Mouse (Mus musculus): ENCODE measurements around the gene Fanci. TPM values are rescaled to one million over a fixed set of nuclear protein-coding genes. Genes with fewer than 3 reads are reported as not detected.

The Fanci gene
- 3.1 and 4.2 TPM in 2 replicates for polyA plus RNA-seq (2015; fragmentation: Nextera tagmentation; extraction: Ambion mirVana)

DNA sequence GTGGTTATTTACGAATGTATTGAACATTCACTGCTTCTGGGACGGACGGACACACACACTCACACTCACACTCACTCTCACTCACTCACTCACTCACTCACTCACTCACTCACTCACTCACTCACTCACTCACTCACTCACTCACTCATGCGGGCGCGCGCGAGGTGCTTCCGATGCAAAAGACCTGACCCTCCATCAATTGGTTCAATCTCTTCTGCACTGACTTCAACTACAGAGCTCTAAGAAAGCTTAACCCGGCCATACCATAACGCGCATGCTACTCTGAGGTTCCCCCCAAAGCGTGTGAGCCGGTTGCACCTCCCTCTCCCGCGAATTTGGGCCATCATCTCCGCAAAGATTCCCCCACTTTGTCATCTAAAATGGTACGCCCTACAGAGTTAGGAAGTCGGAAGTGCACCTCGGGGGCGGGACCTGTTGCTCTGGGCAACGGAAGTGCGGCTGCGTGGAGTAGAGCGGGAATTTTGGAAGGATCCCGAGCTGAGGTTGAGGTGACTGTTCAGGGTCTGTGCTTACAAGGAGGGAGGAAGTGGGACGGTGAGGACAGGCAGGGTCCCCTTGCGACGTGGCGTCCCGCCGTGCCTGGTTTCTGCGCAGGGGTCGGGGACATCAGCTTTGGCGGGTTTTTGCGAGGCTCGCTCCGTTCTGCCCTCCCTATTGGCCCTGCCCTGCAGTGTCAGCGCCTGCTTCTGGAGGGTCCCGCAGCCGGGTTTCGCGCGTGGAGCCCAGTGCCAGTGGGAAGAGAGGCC is at the start of gene Fanci:
Gene Fanci, plus strand, starts transcription at position 47 of the 767 bp plus-strand sequence.
- TF ChIP-seq CTCF (IDR thresholded peaks at IDR 0.05; ENCODE audit: low read depth), result 0 out of 2 replicates have a peak, but pooled peaks have one; percentile 12
- peak; percentile 92 for ATAC-seq (replicated peaks; ENCODE audit: low FRiP score, low read depth)

DNA sequence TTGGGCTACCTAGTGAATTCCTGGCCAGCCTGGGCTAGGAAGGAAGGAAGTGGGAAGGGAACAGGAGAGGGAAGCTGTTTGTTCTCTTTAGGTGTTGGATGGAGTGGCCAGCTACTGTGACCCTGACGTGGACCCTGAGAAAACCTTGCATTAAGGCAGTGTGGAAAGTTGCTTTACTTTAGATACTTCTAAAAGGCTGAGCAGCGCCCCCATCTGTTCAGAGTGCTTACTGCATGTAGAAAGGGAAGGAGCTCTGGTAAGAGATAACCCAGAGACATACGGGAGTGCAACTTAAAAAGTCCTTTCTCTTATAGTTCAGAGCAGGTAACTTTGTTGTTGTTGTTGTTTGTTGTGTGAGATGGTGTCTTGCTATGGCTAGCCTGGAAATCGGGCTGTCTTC is 45.8 kb upstream of the Fanci start:
- no peaks in the 10 kb centered on the region for H3K27me3 ChIP-seq (ENCODE audit: insufficient read depth, low read length)
- WGBS, result 47% methylated on average over 4 of the region's 4 CpGs
- ATAC-seq (replicated peaks; ENCODE audit: low FRiP score, low read depth), result no peak; the same call in 1 of the 2 replicates
- peak; percentile 72 for DNase-seq (ENCODE audit: low spot score)
- peaks cover 16% of the 10 kb centered on the region for H3K36me3 ChIP-seq (ENCODE audit: insufficient read depth, low read length)
- peak; percentile 73 for TF ChIP-seq CTCF (IDR thresholded peaks at IDR 0.05; ENCODE audit: low read depth)
- H3K4me3 ChIP-seq (replicated peaks; ENCODE audit: low read depth, low read length), result no peak overlapping the region
- H3K4me2 ChIP-seq (ENCODE audit: low read length), result no peak overlapping the region
- no peak overlapping the region for H3K27ac ChIP-seq
- H3K9ac ChIP-seq (ENCODE audit: low read depth, low read length), result no peak overlapping the region
- H3K9me3 ChIP-seq (replicated peaks; ENCODE audit: low read length), result no peaks in the 10 kb centered on the region
- H3K4me1 ChIP-seq (replicated peaks; ENCODE audit: insufficient read depth, low read length), result no peaks in the 10 kb centered on the region

More for the DNA sequence above, at the start of gene Fanci:
- H3K36me3 ChIP-seq (ENCODE audit: insufficient read depth, low read length), result no peaks in the 10 kb centered on the region
- WGBS, result under 1% methylated on average over 44 of the region's 44 CpGs
- DNase-seq (ENCODE audit: low spot score), result peak; percentile 95
- no peaks in the 10 kb centered on the region for H3K27me3 ChIP-seq (ENCODE audit: insufficient read depth, low read length)
- 0 out of 2 replicates have a peak, but pooled peaks cover 3% of the 10 kb centered on the region for H3K4me1 ChIP-seq (replicated peaks; ENCODE audit: insufficient read depth, low read length)
- H3K9ac ChIP-seq (ENCODE audit: low read depth, low read length), result peak within 1 kb of the TSS; percentile 62
- peak within 1 kb of the TSS; percentile 93 for H3K4me2 ChIP-seq (ENCODE audit: low read length)
- H3K4me3 ChIP-seq (replicated peaks; ENCODE audit: low read depth, low read length), result peak within 1 kb of the TSS; percentile 66
- no peaks in the 10 kb centered on the region for H3K9me3 ChIP-seq (replicated peaks; ENCODE audit: low read length)
- peak within 1 kb of the TSS; percentile 85 for H3K27ac ChIP-seq

DNA sequence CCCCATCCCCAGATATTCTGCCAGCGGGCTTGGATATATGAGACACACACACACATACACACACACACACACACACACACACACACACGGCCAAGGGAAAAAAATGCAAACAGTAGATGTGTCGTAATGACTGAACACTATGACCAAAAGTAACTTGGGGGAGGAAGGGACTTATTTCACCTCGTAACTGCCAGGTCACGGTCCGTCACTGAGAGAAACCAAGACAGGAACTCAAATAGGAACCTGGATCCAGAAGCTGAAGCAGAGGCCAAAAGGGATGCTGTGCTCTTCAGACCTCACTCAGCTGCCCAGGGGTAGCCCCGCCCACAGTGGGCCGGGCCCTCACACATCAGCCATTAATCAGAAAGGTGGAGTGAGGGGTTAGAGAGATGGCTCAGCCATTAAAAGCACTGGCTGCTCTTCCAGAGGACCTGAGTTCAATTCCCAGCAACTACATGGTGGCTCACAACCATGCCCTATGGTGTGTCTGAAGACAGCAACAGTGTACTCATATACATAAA is 45.1 kb upstream of the Fanci start:
- H3K4me3 ChIP-seq (replicated peaks; ENCODE audit: low read depth, low read length), result no peak overlapping the region
- H3K9ac ChIP-seq (ENCODE audit: low read depth, low read length), result no peak overlapping the region
- no peak overlapping the region for H3K27ac ChIP-seq
- ATAC-seq (replicated peaks; ENCODE audit: low FRiP score, low read depth) (no peak), DNase-seq (ENCODE audit: low spot score) (no peak)
- H3K36me3 ChIP-seq (ENCODE audit: insufficient read depth, low read length), result peaks cover 22% of the 10 kb centered on the region
- no peak for TF ChIP-seq CTCF (IDR thresholded peaks at IDR 0.05; ENCODE audit: low read depth)
- H3K27me3 ChIP-seq (ENCODE audit: insufficient read depth, low read length), result no peaks in the 10 kb centered on the region
- H3K4me1 ChIP-seq (replicated peaks; ENCODE audit: insufficient read depth, low read length), result no peaks in the 10 kb centered on the region
- no peak overlapping the region for H3K4me2 ChIP-seq (ENCODE audit: low read length)
- WGBS, result 68% methylated on average over 8 of the region's 8 CpGs
- no peaks in the 10 kb centered on the region for H3K9me3 ChIP-seq (replicated peaks; ENCODE audit: low read length)

DNA sequence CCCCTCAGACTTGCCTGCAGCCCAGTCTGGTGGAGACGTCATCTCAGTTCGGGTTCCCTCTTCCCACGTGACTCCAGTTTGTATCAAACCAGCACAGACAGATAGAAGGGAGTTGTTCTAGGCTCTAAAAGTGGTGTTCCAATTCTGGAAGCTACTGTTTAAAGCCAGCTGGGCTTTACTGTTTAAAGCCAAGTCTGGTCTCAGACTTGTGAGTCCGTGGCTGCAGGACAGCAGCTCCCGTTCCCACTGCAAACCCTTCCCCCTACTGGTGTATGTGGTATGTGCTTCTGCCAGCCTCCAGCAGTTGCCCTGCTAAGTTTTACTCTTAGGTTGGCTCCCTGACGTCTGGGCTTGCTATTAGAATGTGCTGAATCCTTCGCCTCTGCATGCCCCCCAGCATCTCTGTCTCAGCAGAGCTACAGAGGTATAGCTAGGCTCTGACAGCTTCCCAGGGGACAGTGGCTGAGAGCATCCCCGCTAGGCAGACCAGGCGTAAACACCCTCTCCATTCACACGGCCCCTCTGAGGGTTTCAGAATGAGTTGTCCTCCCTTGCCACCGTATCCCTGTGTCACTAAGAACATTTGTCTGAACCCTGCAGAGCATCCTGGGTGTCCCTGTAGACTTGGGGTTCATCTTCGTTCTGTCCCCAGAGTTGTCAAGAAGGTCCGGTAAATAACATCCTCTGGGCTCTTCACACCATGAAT is 44.5 kb upstream of the Fanci start:
- WGBS, result 81% methylated on average over 13 of the region's 13 CpGs
- peak; percentile 17; the same call in 1 of the 2 replicates for TF ChIP-seq CTCF (IDR thresholded peaks at IDR 0.05; ENCODE audit: low read depth)
- Histone ChIP-seq H3K4me1 (replicated peaks; ENCODE audit: insufficient read depth, low read length) (no peaks in the 10 kb centered on the region), H3K9me3 (replicated peaks; ENCODE audit: low read length) (no peaks in the 10 kb centered on the region), H3K36me3 (ENCODE audit: insufficient read depth, low read length) (peaks cover 23% of the 10 kb centered on the region), H3K9ac (ENCODE audit: low read depth, low read length) (no peak overlapping the region), H3K27ac (no peak overlapping the region), H3K27me3 (ENCODE audit: insufficient read depth, low read length) (no peaks in the 10 kb centered on the region), H3K4me3 (replicated peaks; ENCODE audit: low read depth, low read length) (no peak overlapping the region), H3K4me2 (ENCODE audit: low read length) (no peak overlapping the region)
- DNase-seq (ENCODE audit: low spot score) (no peak), ATAC-seq (replicated peaks; ENCODE audit: low FRiP score, low read depth) (no peak)

DNA sequence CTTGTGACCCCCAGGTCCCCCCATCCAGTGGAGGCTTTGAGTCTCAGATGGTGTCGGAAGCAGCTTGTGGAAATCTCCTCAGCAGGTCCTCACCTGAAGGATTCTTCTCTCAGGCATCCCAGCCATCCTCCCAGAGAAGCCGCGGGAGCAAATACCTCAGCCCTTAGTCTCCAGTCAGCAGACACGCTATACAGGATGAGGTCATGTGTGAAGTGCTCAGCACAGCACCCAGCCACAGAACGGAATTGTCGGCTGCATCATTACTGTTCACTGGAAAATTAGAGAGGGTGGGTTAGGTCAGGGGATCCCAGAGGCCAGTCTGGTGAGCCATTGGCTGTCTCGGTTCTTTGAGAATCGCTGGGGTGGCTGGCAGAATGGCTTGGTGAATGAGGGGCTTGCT is 42.9 kb upstream of the Fanci start:
- ATAC-seq (replicated peaks; ENCODE audit: low FRiP score, low read depth), result no peak
- TF ChIP-seq CTCF (IDR thresholded peaks at IDR 0.05; ENCODE audit: low read depth), result no peak
- 82% methylated on average over 8 of the region's 8 CpGs for WGBS
- Histone ChIP-seq H3K4me1 (replicated peaks; ENCODE audit: insufficient read depth, low read length) (no peaks in the 10 kb centered on the region), H3K4me2 (ENCODE audit: low read length) (no peak overlapping the region), H3K27me3 (ENCODE audit: insufficient read depth, low read length) (no peaks in the 10 kb centered on the region), H3K9ac (ENCODE audit: low read depth, low read length) (no peak overlapping the region), H3K27ac (no peak overlapping the region), H3K9me3 (replicated peaks; ENCODE audit: low read length) (no peaks in the 10 kb centered on the region), H3K4me3 (replicated peaks; ENCODE audit: low read depth, low read length) (no peak overlapping the region), H3K36me3 (ENCODE audit: insufficient read depth, low read length) (peaks cover 25% of the 10 kb centered on the region)
- no peak for DNase-seq (ENCODE audit: low spot score)

DNA sequence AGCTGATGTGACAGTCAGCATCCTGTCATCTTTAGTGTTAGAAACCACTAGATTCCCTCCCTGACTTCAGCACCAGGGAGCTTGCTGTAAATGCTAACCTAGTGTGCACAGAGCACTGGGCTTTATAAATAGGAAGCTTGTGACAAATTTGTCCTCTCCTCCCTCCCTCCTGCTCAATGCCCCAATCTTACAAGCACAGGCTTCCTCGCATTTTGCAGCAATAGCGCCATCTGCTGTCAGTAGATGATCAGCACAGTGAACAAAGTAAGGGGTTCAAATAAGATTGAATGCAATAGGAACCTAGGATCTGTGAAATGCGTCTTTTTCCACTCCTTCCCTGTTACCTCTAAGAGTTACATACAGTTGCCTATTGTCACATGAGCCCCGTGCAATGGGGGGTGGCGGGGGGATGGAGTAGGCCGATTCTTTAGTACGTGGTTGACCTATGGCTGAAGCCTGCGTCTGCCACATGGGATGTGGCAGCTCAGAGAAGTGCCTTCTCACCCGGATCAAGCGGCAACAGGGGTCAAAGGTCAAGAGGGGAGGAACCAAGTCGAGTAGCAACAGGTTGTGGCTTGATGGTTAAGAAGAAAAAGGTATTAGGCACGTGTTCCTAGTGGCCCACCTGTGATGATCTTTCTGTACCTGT is 41.9 kb upstream of the Fanci start:
- Histone ChIP-seq H3K4me2 (ENCODE audit: low read length) (no peak overlapping the region), H3K9ac (ENCODE audit: low read depth, low read length) (no peak overlapping the region), H3K4me3 (replicated peaks; ENCODE audit: low read depth, low read length) (no peak overlapping the region), H3K36me3 (ENCODE audit: insufficient read depth, low read length) (peaks cover 32% of the 10 kb centered on the region), H3K27me3 (ENCODE audit: insufficient read depth, low read length) (no peaks in the 10 kb centered on the region), H3K27ac (no peak overlapping the region), H3K4me1 (replicated peaks; ENCODE audit: insufficient read depth, low read length) (no peaks in the 10 kb centered on the region), H3K9me3 (replicated peaks; ENCODE audit: low read length) (no peaks in the 10 kb centered on the region)
- DNase-seq (ENCODE audit: low spot score) (peak; percentile 91), ATAC-seq (replicated peaks; ENCODE audit: low FRiP score, low read depth) (no peak)
- TF ChIP-seq CTCF (IDR thresholded peaks at IDR 0.05; ENCODE audit: low read depth), result peak; percentile 98
- 39% methylated on average over 12 of the region's 12 CpGs for WGBS
